ENCODE assay signal across 12 mouse cellular contexts in genomic region chr17:87523643-87524042, GRCm38 (mm10).
DNase-seq lines count a peak whose midpoint lies in the region; ATAC-seq lines count a peak whose summit lies in the region.
"Had no signal": no experiment of that assay in that cellular context is flagged by ENCODE, and none has a peak within 500 bp of the region (broad histone marks: within the 10 kb centered on the region; RNA-seq: fewer than 3 reads in every experiment).

No protein-coding gene starts in this region.

- no peak overlapping the region for H3K4me3 ChIP-seq in liver, embryonic 11.5 days (ENCODE audit: low read depth, low read length)
- no peak overlapping the region for H3K4me3 ChIP-seq in liver, embryonic 13.5 days (replicated peaks)
- no peak overlapping the region for H3K4me3 ChIP-seq in hindbrain, embryonic 10.5 days
- H3K4me3 ChIP-seq: embryonic facial prominence, embryonic 15.5 days; heart, embryonic 15.5 days; liver, embryonic 15.5 days had no signal

- H3K27me3 ChIP-seq in liver, embryonic 11.5 days (replicated peaks; ENCODE audit: control insufficient read depth, insufficient read depth, low read length), result no peaks in the 10 kb centered on the region
- peaks cover 5% of the 10 kb centered on the region for H3K27me3 ChIP-seq in liver, embryonic 13.5 days
- 0 out of 2 replicates have a peak, but pooled peaks cover 5% of the 10 kb centered on the region for H3K27me3 ChIP-seq in hindbrain, embryonic 10.5 days (ENCODE audit: insufficient read depth, poor library complexity, severe bottlenecking)
- H3K27me3 ChIP-seq: embryonic facial prominence, embryonic 15.5 days; heart, embryonic 15.5 days; liver, embryonic 15.5 days had no signal

- WGBS in liver, embryonic 11.5 days, result 37% methylated on average over 10 of the region's 10 CpGs
- 29% methylated on average over 10 of the region's 10 CpGs for WGBS in liver, embryonic 13.5 days (ENCODE audit: insufficient replicate concordance)
- 49% methylated on average over 10 of the region's 10 CpGs for WGBS in hindbrain, embryonic 10.5 days

- DNase-seq in liver, embryonic 11.5 days (ENCODE audit: low spot score), result no peak
- DNase-seq in liver, result no peak
- peak; percentile 60 for DNase-seq in liver, embryonic 13.5 days
- peak; percentile 79 for DNase-seq in lung, postnatal 36 days
- DNase-seq in hindbrain, embryonic 10.5 days (ENCODE audit: low spot score), result no peak
- no peak for DNase-seq in layer of hippocampus, postnatal 36 days
- no peak for DNase-seq in cerebellum, adult 11 months
- DNase-seq: cerebellum, postnatal 36 days; right cerebral cortex, postnatal 4 days had no signal

- no peak overlapping the region for H3K27ac ChIP-seq in liver, embryonic 11.5 days (ENCODE audit: low read depth, low read length)
- no peak overlapping the region for H3K27ac ChIP-seq in liver, embryonic 13.5 days
- no peak overlapping the region for H3K27ac ChIP-seq in hindbrain, embryonic 10.5 days
- H3K27ac ChIP-seq: embryonic facial prominence, embryonic 15.5 days; liver, embryonic 15.5 days had no signal

- H3K9ac ChIP-seq in liver, embryonic 11.5 days (ENCODE audit: low read depth, low read length), result no peak overlapping the region
- H3K9ac ChIP-seq in liver, embryonic 13.5 days, result no peak overlapping the region
- H3K9ac ChIP-seq: embryonic facial prominence, embryonic 15.5 days; heart, embryonic 15.5 days; liver, embryonic 15.5 days had no signal

- no peaks in the 10 kb centered on the region for H3K36me3 ChIP-seq in liver, embryonic 11.5 days (ENCODE audit: control insufficient read depth, insufficient read depth, low read length)
- H3K36me3 ChIP-seq in liver, embryonic 13.5 days, result no peaks in the 10 kb centered on the region
- H3K36me3 ChIP-seq in hindbrain, embryonic 10.5 days, result no peaks in the 10 kb centered on the region
- H3K36me3 ChIP-seq: embryonic facial prominence, embryonic 15.5 days; heart, embryonic 15.5 days; liver, embryonic 15.5 days had no signal

- peaks cover 21% of the 10 kb centered on the region for H3K4me1 ChIP-seq in liver, embryonic 11.5 days (replicated peaks; ENCODE audit: control insufficient read depth, insufficient read depth, low read length)
- H3K4me1 ChIP-seq in liver, embryonic 13.5 days (replicated peaks), result peaks cover 20% of the 10 kb centered on the region
- peaks cover 18% of the 10 kb centered on the region for H3K4me1 ChIP-seq in hindbrain, embryonic 10.5 days (replicated peaks)
- H3K4me1 ChIP-seq: liver, embryonic 15.5 days had no signal

- peak; percentile 39; the same call in 1 of the 2 replicates for ATAC-seq in liver, embryonic 11.5 days (replicated peaks; ENCODE audit: low FRiP score)
- ATAC-seq in liver, embryonic 13.5 days (ENCODE audit: low read depth), result peak; percentile 52; the same call in 1 of the 2 replicates

- H3K4me2 ChIP-seq in liver, embryonic 11.5 days, result no peak overlapping the region
- no peak overlapping the region for H3K4me2 ChIP-seq in liver, embryonic 13.5 days
- H3K4me2 ChIP-seq: embryonic facial prominence, embryonic 15.5 days; heart, embryonic 15.5 days; liver, embryonic 15.5 days had no signal

- H3K9me3 ChIP-seq in liver, embryonic 11.5 days (ENCODE audit: control insufficient read depth, low read length), result no peaks in the 10 kb centered on the region
- H3K9me3 ChIP-seq in liver, embryonic 13.5 days (replicated peaks), result no peaks in the 10 kb centered on the region
- H3K9me3 ChIP-seq in hindbrain, embryonic 10.5 days, result no peaks in the 10 kb centered on the region
- H3K9me3 ChIP-seq: embryonic facial prominence, embryonic 15.5 days; heart, embryonic 15.5 days; liver, embryonic 15.5 days had no signal

Comparison
In these comparisons a context has a peak if more than half of its experiments do, and no peak if none do; other contexts are left out.
1. DNase-seq: peak in liver, embryonic 13.5 days (single experiment) and lung, postnatal 36 days (single experiment); none in liver, embryonic 11.5 days (single experiment), liver (single experiment), hindbrain, embryonic 10.5 days (single experiment), layer of hippocampus, postnatal 36 days (0 of 2) and cerebellum, adult 11 months (single experiment).